Mouse (Mus musculus) CH12F3 (cell line): ENCODE measurements around the gene Slco1c1.

Experiments
- in situ Hi-C: fragments of 300-500 bp; cut with MboI; formaldehyde crosslinking; loops from 2 replicates; pipeline ENCODE4 v1.14.3; 2020; ENCODE audit warnings: low sequenced_read_pairs

The Slco1c1 gene

GRCm38 (mm10) chr6:141523747-141524640, at the start of gene Slco1c1:
TSS of gene Slco1c1 (plus strand) at chr6:141524368.
- in situ Hi-C loops: no loop called here

DNA sequence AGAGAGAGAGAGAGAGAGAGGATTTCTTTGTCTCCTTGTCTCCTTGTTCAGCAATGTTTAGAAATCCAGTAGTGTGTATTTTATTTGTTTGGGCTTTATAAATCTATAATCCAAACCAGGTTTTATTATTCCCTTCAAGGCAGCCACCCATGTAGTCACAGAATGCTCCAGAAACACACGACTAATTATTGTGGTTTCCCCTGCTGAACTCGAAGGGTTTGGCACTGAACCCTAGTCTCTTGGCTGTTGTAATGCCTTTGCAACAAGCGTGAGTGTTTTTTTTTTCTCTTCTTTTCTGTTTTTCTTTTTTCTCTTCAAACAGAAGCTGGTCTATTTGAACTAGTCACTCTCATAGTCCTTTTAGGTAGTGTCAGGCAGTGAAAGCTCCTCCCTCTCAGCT, 49.5 kb upstream of the Slco1c1 start:
- in situ Hi-C loops: no loop called here

GRCm38 (mm10) chr6:141485302-141486021, 38.7 kb upstream of the Slco1c1 start:
- in situ Hi-C loops: no loop called here

GRCm38 (mm10) chr6:141487266-141487665, 36.9 kb upstream of the Slco1c1 start:
- in situ Hi-C loops: no loop called here

- in situ Hi-C loops: no loop called here
Measured at GRCm38 (mm10) chr6:141488619-141489018, 35.5 kb upstream of the Slco1c1 start.

DNA sequence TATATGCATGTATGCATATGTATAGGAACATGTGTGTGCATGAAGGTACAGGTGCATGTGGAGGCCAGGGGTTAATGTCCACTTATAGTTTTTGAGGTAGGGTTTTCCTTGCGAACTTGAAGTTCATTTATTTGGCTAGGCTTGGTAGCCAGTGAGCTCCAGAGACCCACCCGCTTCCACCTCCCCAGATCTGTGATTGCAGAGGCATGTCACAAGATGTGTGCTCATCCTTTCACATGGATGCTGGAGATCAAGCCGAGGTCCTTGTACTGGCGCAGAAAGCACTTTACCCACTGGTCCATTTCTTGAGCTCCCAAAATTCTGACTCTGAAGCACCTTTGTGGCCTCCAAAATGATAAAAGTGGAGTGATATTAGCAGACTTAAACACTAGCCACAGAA, 29.3 kb upstream of the Slco1c1 start:
- in situ Hi-C loops: no loop called here

- in situ Hi-C loops: no loop called here
Measured at GRCm38 (mm10) chr6:141495634-141496418, 28.3 kb upstream of the Slco1c1 start.

DNA sequence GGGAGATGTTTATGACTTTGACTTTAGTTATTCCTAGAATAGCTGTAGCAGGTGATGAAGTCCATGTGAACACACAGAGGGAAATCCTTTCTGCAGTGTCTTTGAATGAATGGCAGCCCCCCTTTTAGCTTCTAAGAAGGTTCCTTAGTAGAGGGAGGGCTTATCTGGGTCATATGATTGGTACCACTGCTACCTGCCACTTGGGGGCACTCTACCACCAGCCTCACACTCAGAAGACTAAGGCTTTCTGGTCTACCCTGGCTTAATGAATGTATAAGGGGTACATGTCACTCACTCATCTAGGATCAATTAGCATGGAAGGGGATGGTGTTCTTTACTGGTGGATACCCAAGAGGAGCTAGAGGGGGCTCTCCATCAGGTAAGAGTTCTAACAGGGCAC, 24.7 kb upstream of the Slco1c1 start:
- in situ Hi-C loops: no loop called here

GRCm38 (mm10) chr6:141501171-141501570, 23.0 kb upstream of the Slco1c1 start:
- in situ Hi-C loops: no loop called here

- in situ Hi-C loops: no loop called here
Measured at GRCm38 (mm10) chr6:141522541-141522940, 1.6 kb upstream of the Slco1c1 start.

DNA sequence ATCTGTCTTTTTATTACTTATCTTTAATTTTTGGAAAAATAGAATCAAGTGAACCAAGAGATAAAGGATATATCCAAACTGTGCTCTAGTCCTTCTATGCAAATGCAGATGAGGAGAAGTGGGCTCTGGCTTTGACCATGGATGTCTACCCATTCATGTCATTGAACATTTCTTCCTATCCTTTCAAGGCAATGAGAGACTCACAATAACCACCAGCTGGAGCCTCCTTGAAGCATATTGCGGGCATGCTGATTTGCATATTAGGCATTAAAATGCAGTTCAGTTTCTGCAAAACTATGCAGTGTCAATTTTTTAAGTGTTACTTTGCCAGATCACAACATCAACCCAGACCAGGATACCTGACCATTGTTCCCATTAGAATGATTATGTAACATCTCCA, 1.6 kb downstream of the Slco1c1 start:
- in situ Hi-C loops: no loop called here

- in situ Hi-C loops: no loop called here
Measured at GRCm38 (mm10) chr6:141530865-141531264, 6.7 kb downstream of the Slco1c1 start.

DNA sequence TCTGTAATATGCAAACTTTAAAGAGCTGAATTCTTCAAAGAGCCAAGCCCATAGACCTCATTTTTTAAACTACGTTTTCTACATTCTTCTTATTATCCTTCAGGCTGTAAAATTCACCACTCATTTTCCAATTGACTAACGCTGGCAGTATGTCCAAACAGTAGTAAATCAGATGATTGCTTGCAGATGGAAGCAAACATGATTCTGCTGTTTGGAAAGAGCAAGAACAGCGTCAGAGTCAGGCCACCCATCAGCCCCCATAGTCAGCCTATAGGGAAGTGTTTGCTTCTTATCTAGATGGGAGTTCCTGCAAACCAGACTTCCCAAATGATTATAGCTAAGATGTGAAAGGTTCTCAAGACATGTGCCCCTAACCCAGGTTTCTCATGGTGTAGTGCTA, 13.1 kb downstream of the Slco1c1 start:
- in situ Hi-C loops: no loop called here

DNA sequence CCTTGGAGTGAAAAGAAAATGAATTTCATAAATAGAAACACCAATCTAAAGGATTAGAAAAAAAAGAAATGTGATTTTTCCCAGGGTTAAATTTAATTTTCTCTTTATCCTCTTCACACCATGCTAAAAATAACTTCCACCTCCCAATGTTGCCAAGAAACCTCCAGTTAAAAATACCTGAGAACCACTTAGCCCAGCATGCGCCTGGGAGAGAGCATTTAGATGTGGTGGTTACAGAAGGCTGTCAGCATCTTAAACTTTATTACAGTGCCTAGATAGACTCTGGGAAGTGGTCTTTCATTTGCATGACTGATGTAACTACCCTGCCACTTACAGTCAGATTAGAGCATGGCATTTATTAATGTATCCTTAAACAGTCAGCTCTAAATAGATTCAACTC, 17.0 kb downstream of the Slco1c1 start:
- in situ Hi-C loops: no loop called here

GRCm38 (mm10) chr6:141543344-141543743, 19.2 kb downstream of the Slco1c1 start:
- in situ Hi-C loops: no loop called here

DNA sequence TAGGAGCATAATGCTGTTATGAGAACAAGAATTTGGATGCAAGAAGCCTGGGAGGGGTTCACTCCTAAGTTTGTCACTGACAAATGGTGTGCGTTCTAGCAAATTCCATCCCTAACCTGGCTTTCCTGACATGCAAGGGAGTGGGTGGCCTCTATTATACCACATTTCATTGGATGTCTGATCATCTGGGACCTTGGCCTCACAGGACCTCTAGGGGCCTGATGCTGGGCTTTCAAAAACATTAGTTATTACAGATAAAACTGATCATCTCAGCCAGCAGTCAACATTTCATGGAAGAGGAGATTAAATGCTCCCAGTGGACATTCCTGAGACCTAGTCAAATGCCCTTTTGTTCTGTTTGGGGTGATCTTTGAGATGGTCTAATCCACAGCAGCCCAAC, 34.0 kb downstream of the Slco1c1 start:
- in situ Hi-C loops: no loop called here

DNA sequence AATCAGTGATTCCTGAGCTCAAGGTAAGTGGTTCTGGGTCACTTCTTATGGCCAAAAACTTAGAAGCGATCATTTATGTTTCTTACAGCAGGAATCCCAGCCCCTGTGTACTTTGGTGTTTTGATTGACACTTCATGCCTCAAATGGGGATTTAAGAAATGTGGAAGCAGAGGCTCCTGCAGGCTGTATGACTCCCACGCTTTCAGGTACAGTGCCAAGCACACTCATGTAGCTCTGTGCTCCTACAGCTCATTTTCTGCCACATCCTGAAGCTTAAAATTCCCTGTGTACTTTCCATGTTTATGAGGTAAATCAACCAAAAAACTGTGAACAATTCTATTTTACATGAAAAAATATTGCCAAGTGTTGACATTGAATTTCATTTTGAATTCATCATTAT, 43.2 kb downstream of the Slco1c1 start:
- in situ Hi-C loops: no loop called here

DNA sequence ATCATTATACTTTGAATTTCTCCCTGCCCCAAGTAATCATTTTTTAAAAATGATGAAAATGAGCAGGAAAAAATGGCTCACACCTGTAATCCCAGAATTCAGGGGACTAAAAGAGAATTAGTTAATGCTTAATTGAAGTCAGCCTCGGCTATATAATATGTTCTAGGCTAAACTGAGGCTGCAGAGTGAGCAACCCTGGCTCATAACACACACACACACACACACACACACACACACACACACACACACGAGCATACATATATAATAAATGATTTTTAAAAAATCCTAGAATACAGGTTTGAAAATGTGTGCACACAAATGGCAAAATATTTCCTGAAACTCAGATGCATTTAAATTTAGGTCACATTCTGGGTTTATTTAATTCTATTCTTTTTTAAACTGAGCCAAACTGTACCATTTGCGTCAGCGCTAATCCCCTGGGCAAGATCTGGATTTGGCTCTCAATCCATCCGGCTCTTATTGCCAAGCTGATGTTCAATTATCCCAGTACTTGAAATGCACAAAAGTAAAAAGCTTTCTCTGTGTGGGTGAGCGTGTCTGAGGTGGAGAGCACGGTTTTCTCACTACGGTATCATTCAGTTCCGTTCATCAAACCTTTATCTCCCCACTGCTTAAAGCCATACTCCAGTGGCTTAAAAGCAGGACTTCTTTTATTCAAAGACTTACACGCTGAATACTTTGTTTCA, 43.8 kb downstream of the Slco1c1 start:
- in situ Hi-C loops: no loop called here

DNA sequence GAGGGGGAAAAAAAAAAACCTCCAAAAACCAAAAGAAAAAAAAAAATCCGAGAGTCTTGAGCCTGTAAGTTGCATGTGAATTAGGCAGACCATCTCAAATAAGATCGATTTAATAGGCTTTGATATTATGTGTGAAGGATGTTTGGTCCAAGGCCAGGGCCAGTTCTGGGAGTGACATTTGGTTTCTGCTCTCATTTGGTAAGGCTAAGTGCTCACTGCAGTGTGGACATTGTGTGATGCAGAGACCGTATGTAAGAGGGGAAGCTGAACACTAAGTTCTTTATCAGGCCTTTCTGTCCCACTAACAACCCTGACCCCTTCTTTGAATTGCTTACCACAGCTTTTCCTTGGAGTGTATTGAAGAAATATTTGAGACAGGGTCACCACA, 44.4 kb downstream of the Slco1c1 start:
- in situ Hi-C loops: no loop called here

DNA sequence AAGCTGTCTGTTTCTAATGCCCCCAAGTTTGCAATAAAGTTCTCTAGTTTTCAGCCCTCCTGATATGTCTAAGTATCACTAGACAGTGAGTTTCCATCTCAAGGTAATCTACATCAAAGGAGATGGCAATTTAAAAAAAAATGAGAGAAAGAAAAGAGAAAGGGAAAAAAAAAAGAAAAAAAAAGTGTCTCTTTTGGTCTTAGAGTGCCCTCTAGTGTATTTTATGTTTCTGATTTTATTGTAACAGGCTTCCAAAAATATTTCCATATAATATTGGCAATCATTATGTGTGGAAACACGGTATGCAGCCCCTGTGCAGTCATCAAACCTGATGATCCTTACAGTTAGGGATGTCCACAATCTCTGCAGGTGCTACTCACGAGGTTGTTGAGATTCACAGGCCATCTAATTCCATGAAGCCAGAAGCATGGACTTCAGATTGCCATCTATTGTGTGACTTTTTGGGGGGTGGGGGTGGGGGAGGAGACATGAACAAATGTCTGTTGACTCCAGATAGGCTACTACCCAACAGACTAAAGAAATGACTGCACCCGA, 52.6 kb downstream of the Slco1c1 start:
- in situ Hi-C loops: no loop called here
